Mouse (Mus musculus): ENCODE data around the gene Dzip1.

Dzip1 gene

DNA sequence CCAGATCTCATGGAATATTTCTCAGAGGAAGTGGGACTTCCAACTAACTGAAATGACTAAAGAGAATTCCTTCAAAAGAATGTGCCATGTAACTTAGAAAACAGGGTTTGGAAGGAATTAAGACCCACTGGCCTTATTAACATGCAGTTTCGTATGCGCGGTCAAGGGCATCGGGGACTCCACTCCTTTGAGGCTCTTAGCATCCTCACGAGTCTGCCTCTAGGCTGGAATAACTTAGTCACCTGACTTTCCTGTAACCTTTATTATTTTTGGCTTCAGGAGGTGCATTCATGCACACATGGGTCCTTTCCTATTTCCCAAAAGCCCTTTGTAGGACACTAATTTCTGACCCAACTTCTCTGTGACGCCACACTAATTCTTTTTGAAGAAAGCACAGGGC, 92.0 kb downstream of the Dzip1 start:
- DNase-seq (ENCODE audit: low read depth): no peak

DNA sequence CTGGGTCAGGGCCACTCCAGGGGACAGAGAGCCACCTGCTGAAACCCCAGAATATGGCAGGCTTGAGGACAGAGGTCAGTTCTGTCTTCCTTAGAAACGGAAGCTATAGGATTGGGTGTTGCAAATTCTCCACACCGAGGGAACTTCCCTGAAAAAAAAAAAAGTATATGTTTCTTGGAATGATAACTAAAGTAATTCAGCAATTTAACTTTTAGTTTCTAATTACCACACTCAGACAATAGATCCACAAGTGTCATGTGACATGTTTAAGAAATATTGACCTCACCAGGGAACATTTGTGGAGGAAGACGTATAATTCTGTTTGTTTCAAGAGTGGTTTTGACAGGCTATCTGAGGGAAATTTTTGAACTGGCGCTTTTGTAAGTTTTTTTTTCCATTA, 93.7 kb downstream of the Dzip1 start:
- DNase-seq (ENCODE audit: low read depth): no peak

DNA sequence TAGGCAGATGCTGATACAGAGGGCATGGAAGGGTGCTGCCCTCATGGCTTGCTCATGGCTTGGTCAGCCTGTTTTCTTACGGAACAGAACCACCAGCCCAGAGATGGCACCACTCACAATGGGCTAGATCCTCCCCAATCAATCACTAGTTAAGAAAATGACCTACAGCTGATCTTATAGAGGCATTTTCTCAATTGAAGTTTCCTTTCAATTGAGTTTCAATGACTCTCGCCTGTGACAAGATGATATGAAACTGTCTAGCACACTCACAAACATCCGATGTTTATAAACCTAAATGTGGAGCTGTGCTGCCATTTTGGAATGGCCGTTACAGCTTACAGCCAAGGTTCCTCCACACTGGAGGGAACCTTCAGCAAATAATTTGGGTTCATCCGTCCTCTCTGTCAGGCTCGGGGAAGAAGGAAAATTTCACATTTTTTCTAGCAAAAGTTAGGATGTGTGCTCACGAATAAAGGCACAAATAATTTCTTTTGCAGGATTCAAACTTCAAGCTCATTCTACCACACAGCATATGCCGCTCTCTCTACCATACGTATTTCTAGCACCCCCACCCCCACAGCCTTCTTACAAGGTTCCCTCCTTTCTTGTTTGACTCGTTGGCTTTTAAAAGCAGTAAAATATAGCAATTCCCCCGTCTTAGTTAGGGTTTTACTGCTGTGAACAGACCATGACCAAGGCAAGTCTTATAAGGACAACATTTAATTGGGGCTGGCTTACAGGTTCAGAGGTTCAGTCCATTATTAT, 95.7 kb downstream of the Dzip1 start:
- no peak for DNase-seq (ENCODE audit: low read depth)

DNA sequence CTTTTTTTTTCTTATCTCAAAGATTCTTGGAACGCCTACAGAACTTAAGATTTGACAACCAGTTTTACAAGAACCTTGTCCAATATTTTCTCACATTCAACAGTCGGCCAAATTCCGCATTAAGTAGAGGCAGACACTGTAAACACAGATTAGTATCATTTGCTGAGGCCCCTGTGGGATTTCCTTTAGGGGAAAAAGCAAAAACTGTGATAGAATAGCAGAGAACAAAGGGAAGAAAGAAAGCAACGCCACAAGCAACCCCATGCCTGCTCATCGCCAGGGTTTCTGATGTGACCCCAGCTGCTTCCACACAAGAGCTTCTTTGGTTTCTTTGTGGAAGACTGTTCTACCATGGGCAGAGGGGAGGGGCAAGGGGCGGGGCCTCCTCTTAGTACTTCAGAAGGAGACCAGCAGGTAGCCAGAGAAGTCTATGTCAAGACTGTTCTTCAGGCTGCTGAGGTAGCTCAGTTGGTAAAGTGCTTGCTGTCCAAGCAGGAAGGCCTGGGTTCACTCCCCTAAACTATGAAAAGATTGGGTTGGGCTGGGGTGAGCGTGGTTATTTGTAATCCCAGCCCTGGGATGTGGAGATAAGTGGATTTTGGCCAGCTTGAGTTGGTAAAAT, 97.9 kb downstream of the Dzip1 start:
- DNase-seq (ENCODE audit: low read depth): no peak

DNA sequence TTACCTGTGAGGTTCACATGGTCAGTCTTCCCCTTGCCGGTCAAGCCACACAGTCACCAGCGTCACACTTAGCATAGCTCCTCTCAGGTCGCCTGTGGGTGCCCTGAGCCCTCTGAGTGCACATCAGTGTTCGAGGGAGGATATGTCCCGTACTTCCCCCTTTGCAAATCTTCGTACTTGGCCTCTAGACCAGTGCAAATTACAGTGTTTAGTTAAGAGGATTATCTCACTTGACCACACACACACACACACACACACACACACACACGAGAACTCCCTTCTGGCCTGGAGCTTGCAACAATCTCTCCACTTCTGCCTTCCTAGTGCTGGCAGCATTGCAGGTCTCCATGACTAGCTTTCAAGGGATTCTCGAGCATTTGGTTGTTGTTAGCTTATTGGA, 98.9 kb downstream of the Dzip1 start:
- DNase-seq (ENCODE audit: low read depth): no peak
